Mouse (Mus musculus) forebrain, embryonic 14.5 days (tissue): ENCODE measurements around the gene Tor4a. TPM values are rescaled to one million over a fixed set of nuclear protein-coding genes. Genes with fewer than 3 reads are reported as not detected.

Experiments used
- polyA plus RNA-seq: library from polyadenylated mRNA; unstranded; fragments of >200 nt; fragmentation: Nextera tagmentation; extraction: Ambion mirVana; gene quantifications from 2 replicates; pipeline ENCODE4 v1.2.1, GENCODE M21; 2014

Tor4a gene
- polyA plus RNA-seq, 1 experiment from 2014 or later = 0.97 TPM

Other genes with a start within 250 kb of the Tor4a start
- gene Zmynd19, start 247.1 kb downstream of the Tor4a start, polyA plus RNA-seq = 8.6 and 12.7 TPM in 2 replicates
- 38.0 and 44.3 TPM in 2 replicates for gene Dph7, start 234.5 kb downstream of the Tor4a start, polyA plus RNA-seq
- gene Mrpl41, start 221.8 kb downstream of the Tor4a start, polyA plus RNA-seq = 178 and 193 TPM in 2 replicates
- gene Pnpla7, start 220.9 kb downstream of the Tor4a start, polyA plus RNA-seq = 2.8 and 4.1 TPM in 2 replicates
- gene Nsmf, start 142.5 kb downstream of the Tor4a start, polyA plus RNA-seq = 96.1 and 123 TPM in 2 replicates
- not detected in 2 replicates for gene Entpd8, start 116.6 kb downstream of the Tor4a start, polyA plus RNA-seq
- not detected in 2 replicates for gene Noxa1, start 101.7 kb downstream of the Tor4a start, polyA plus RNA-seq
- 18.6 and 22.1 TPM in 2 replicates for gene Nrarp, start 16.1 kb downstream of the Tor4a start, polyA plus RNA-seq
- 68.8 and 73.5 TPM in 2 replicates for gene Nelfb, start 14.6 kb upstream of the Tor4a start, polyA plus RNA-seq
- not detected in 2 replicates for gene Stpg3, start 17.8 kb upstream of the Tor4a start, polyA plus RNA-seq
- gene Fam166a, start 21.9 kb upstream of the Tor4a start, polyA plus RNA-seq = 1.1 TPM in 1 of 2 replicates, not detected in the other
- 392 and 409 TPM in 2 replicates for gene Tubb4b, start 27.8 kb upstream of the Tor4a start, polyA plus RNA-seq
- 0.10 TPM in 1 of 2 replicates, not detected in the other for gene Slc34a3, start 37.5 kb upstream of the Tor4a start, polyA plus RNA-seq
- not detected in 2 replicates for gene Rnf224, start 39.9 kb upstream of the Tor4a start, polyA plus RNA-seq
- gene Rnf208, start 45.4 kb upstream of the Tor4a start, polyA plus RNA-seq = 67.4 and 98.5 TPM in 2 replicates
- not detected in 2 replicates for gene Cysrt1, start 45.6 kb upstream of the Tor4a start, polyA plus RNA-seq
- 4.7 and 6.0 TPM in 2 replicates for gene AL732309.1, start 50.0 kb upstream of the Tor4a start, polyA plus RNA-seq
- 14.7 and 17.4 TPM in 2 replicates for gene Tmem203, start 58.6 kb upstream of the Tor4a start, polyA plus RNA-seq
- 6.6 and 9.9 TPM in 2 replicates for gene Tprn, start 65.7 kb upstream of the Tor4a start, polyA plus RNA-seq
- gene Ssna1, start 75.6 kb upstream of the Tor4a start, polyA plus RNA-seq = 258 and 281 TPM in 2 replicates
- gene Anapc2, start 75.6 kb upstream of the Tor4a start, polyA plus RNA-seq = 105 and 123 TPM in 2 replicates
- gene Tmem210, start 91.3 kb upstream of the Tor4a start, polyA plus RNA-seq = not detected in 2 replicates
- gene Lrrc26, start 93.0 kb upstream of the Tor4a start, polyA plus RNA-seq = 0.25 TPM in 1 of 2 replicates, not detected in the other
- gene Grin1, start 122.3 kb upstream of the Tor4a start, polyA plus RNA-seq = 17.0 and 21.1 TPM in 2 replicates
- 69.5 and 87.7 TPM in 2 replicates for gene Man1b1, start 135.5 kb upstream of the Tor4a start, polyA plus RNA-seq
- gene Dpp7, start 159.5 kb upstream of the Tor4a start, polyA plus RNA-seq = 21.3 and 21.4 TPM in 2 replicates
- gene Uap1l1, start 168.8 kb upstream of the Tor4a start, polyA plus RNA-seq = 5.8 and 7.8 TPM in 2 replicates
- 27.8 and 28.9 TPM in 2 replicates for gene Sapcd2, start 175.4 kb upstream of the Tor4a start, polyA plus RNA-seq
- 1.9 and 2.5 TPM in 2 replicates for gene Entpd2, start 199.0 kb upstream of the Tor4a start, polyA plus RNA-seq
- 263 and 331 TPM in 2 replicates for gene Npdc1, start 202.5 kb upstream of the Tor4a start, polyA plus RNA-seq
- 0.21 TPM in 1 of 2 replicates, not detected in the other for gene Fut7, start 226.4 kb upstream of the Tor4a start, polyA plus RNA-seq
- 6.7 and 11.9 TPM in 2 replicates for gene Abca2, start 231.8 kb upstream of the Tor4a start, polyA plus RNA-seq